Mouse (Mus musculus) forebrain, embryonic 14.5 days (tissue): ENCODE measurements at regions not wholly inside any gene's neighbourhood (a gene's known extent, or its start where the extent isn't known, plus 50 kb on each side); places are given as distances from the start of the nearest gene placed in this dataset.

Source experiments
- ATAC-seq: fragments of 200-750 bp; cut with Nextera tagmentation; 2 replicates; pipeline ENCODE4 v1.8.0; 2017; ENCODE audit warnings: mild to moderate bottlenecking, moderate library complexity
- DNase-seq: peaks from one replicate; pipeline ENCODE4 v3.0.0-alpha.2; 2015; ENCODE audit warnings: low spot score
- H3K27ac ChIP-seq: fragments of 300-500 bp; sonication (generic); 2 replicates; pipeline ENCODE4 v1.5.1; 2014; ENCODE audit warnings: low read depth, mild to moderate bottlenecking, control low read depth, low read length, moderate library complexity
- H3K27me3 ChIP-seq: fragments of 300-500 bp; sonication (generic); replicated peaks from 2 replicates; pipeline ENCODE4 v1.6.1; 2014; ENCODE audit warnings: low read length, control low read depth, mixed read lengths; ENCODE audit not compliant: control insufficient read depth, insufficient read depth
- H3K36me3 ChIP-seq: fragments of 300-500 bp; sonication (generic); 2 replicates; pipeline ENCODE4 v1.6.1; 2014; ENCODE audit warnings: low read length, control low read depth; ENCODE audit not compliant: control insufficient read depth, insufficient read depth
- H3K4me1 ChIP-seq: fragments of 300-500 bp; sonication (generic); 2 replicates; pipeline ENCODE4 v1.6.1; 2014; ENCODE audit warnings: antibody characterized with exemption, low read length, control low read depth; ENCODE audit not compliant: control insufficient read depth, insufficient read depth
- H3K4me2 ChIP-seq: fragments of 300-500 bp; sonication (generic); 2 replicates; pipeline ENCODE4 v1.6.1; 2014; ENCODE audit warnings: mild to moderate bottlenecking, control low read depth, low read length
- H3K4me3 ChIP-seq: fragments of 300-500 bp; sonication (generic); 2 replicates; pipeline ENCODE4 v1.5.1; 2014; ENCODE audit warnings: low read depth, low read length, control low read depth
- H3K9ac ChIP-seq: fragments of 300-500 bp; sonication (generic); 2 replicates; pipeline ENCODE4 v1.6.1; 2014; ENCODE audit warnings: mild to moderate bottlenecking, low read length, control low read depth, moderate library complexity
- H3K9me3 ChIP-seq: fragments of 300-500 bp; sonication (generic); replicated peaks from 2 replicates; pipeline ENCODE4 v1.6.1; 2016; ENCODE audit warnings: low read length, control low read depth, mixed read lengths; ENCODE audit not compliant: control insufficient read depth
- WGBS: fragments of 180-500 bp; shearing (Covaris S2); extraction: QIAGEN DNeasy Blood & Tissue Kit; methylation state at CpG from one replicate; pipeline ENCODE4 v1.1.7; 2014; 5-methylcytosine and 5-hydroxymethylcytosine counted together

- no peaks in the 10 kb centered on the region for H3K36me3 ChIP-seq
- H3K4me3 ChIP-seq: no peak overlapping the region
- no peaks in the 10 kb centered on the region for H3K4me1 ChIP-seq
- 78% methylated on average over 1 of the region's 1 CpGs for WGBS
- no peaks in the 10 kb centered on the region for H3K27me3 ChIP-seq
- no peak overlapping the region for H3K4me2 ChIP-seq
- no peak overlapping the region for H3K9ac ChIP-seq
- ATAC-seq: no peak
- no peak for DNase-seq
- H3K27ac ChIP-seq: no peak overlapping the region
- no peaks in the 10 kb centered on the region for H3K9me3 ChIP-seq
Measured at GRCm38 (mm10) chr17:48592457-48592856, 137.8 kb downstream of the Unc5cl start.

GRCm38 (mm10) chr17:48595418-48595963, 140.8 kb downstream of the Unc5cl start:
- Histone ChIP-seq H3K4me3 (no peak overlapping the region), H3K4me1 (no peaks in the 10 kb centered on the region), H3K27ac (no peak overlapping the region), H3K9me3 (no peaks in the 10 kb centered on the region), H3K9ac (no peak overlapping the region), H3K27me3 (no peaks in the 10 kb centered on the region), H3K36me3 (no peaks in the 10 kb centered on the region), H3K4me2 (no peak overlapping the region)
- ATAC-seq (no peak), DNase-seq (no peak)
- 78% methylated on average over 10 of the region's 10 CpGs for WGBS

GRCm38 (mm10) chr17:48596406-48596805, 141.7 kb downstream of the Unc5cl start:
- DNase-seq: no peak
- Histone ChIP-seq H3K27me3 (no peaks in the 10 kb centered on the region), H3K9me3 (no peaks in the 10 kb centered on the region), H3K4me1 (no peaks in the 10 kb centered on the region), H3K9ac (no peak overlapping the region), H3K4me3 (no peak overlapping the region), H3K27ac (no peak overlapping the region), H3K4me2 (no peak overlapping the region), H3K36me3 (no peaks in the 10 kb centered on the region)
- ATAC-seq: no peak
- 90% methylated on average over 3 of the region's 3 CpGs for WGBS

GRCm38 (mm10) chr17:48597301-48597700, 142.6 kb downstream of the Unc5cl start:
- no peak overlapping the region for H3K9ac ChIP-seq
- H3K4me1 ChIP-seq: no peaks in the 10 kb centered on the region
- WGBS: 93% methylated on average over 1 of the region's 1 CpGs
- H3K4me3 ChIP-seq: no peak overlapping the region
- no peaks in the 10 kb centered on the region for H3K36me3 ChIP-seq
- no peak overlapping the region for H3K4me2 ChIP-seq
- H3K27ac ChIP-seq: no peak overlapping the region
- H3K9me3 ChIP-seq: no peaks in the 10 kb centered on the region
- no peak for ATAC-seq
- no peak for DNase-seq
- no peaks in the 10 kb centered on the region for H3K27me3 ChIP-seq

- DNase-seq (no peak), ATAC-seq (no peak)
- no peaks in the 10 kb centered on the region for H3K27me3 ChIP-seq
- 88% methylated on average over 16 of the region's 16 CpGs for WGBS
- H3K4me1 ChIP-seq: no peaks in the 10 kb centered on the region
- no peak overlapping the region for H3K9ac ChIP-seq
- no peaks in the 10 kb centered on the region for H3K36me3 ChIP-seq
- no peaks in the 10 kb centered on the region for H3K9me3 ChIP-seq
- no peak overlapping the region for H3K27ac ChIP-seq
- no peak overlapping the region for H3K4me3 ChIP-seq
- no peak overlapping the region for H3K4me2 ChIP-seq
Measured at GRCm38 (mm10) chr17:48598471-48599141, 143.9 kb downstream of the Unc5cl start.

GRCm38 (mm10) chr17:48600176-48600575, 145.5 kb downstream of the Unc5cl start:
- 83% methylated on average over 6 of the region's 6 CpGs for WGBS
- no peak for DNase-seq
- H3K4me1 ChIP-seq: no peaks in the 10 kb centered on the region
- H3K36me3 ChIP-seq: no peaks in the 10 kb centered on the region
- no peaks in the 10 kb centered on the region for H3K9me3 ChIP-seq
- ATAC-seq: no peak
- no peak overlapping the region for H3K27ac ChIP-seq
- no peak overlapping the region for H3K4me2 ChIP-seq
- H3K27me3 ChIP-seq: no peaks in the 10 kb centered on the region
- no peak overlapping the region for H3K4me3 ChIP-seq
- H3K9ac ChIP-seq: no peak overlapping the region

GRCm38 (mm10) chr17:48602554-48602953, 147.9 kb downstream of the Unc5cl start:
- Histone ChIP-seq H3K36me3 (no peaks in the 10 kb centered on the region), H3K9ac (no peak overlapping the region), H3K4me3 (no peak overlapping the region), H3K4me2 (no peak overlapping the region), H3K9me3 (no peaks in the 10 kb centered on the region), H3K4me1 (no peaks in the 10 kb centered on the region), H3K27ac (no peak overlapping the region), H3K27me3 (no peaks in the 10 kb centered on the region)
- DNase-seq: peak; percentile 78
- 7% methylated on average over 6 of the region's 6 CpGs for WGBS
- peak; percentile 72; the same call in 1 of the 2 replicates for ATAC-seq

GRCm38 (mm10) chr17:48606767-48607166, 152.1 kb downstream of the Unc5cl start:
- no peak overlapping the region for H3K9ac ChIP-seq
- H3K27ac ChIP-seq: no peak overlapping the region
- no peaks in the 10 kb centered on the region for H3K4me1 ChIP-seq
- H3K36me3 ChIP-seq: no peaks in the 10 kb centered on the region
- H3K9me3 ChIP-seq: no peaks in the 10 kb centered on the region
- no peak for ATAC-seq
- DNase-seq: no peak
- H3K4me2 ChIP-seq: no peak overlapping the region
- WGBS: 90% methylated on average over 4 of the region's 4 CpGs
- no peaks in the 10 kb centered on the region for H3K27me3 ChIP-seq
- H3K4me3 ChIP-seq: no peak overlapping the region

GRCm38 (mm10) chr17:48608315-48608714, 153.6 kb downstream of the Unc5cl start:
- Histone ChIP-seq H3K9me3 (no peaks in the 10 kb centered on the region), H3K9ac (no peak overlapping the region), H3K4me2 (no peak overlapping the region), H3K4me1 (no peaks in the 10 kb centered on the region), H3K27me3 (no peaks in the 10 kb centered on the region), H3K27ac (no peak overlapping the region), H3K4me3 (no peak overlapping the region), H3K36me3 (no peaks in the 10 kb centered on the region)
- no peak for ATAC-seq
- DNase-seq: no peak
- WGBS: 73% methylated on average over 3 of the region's 3 CpGs
